Mouse (Mus musculus) spleen, adult 2 months (tissue): Measurements from ENCODE around the gene Gm815.

Source experiments
- CTCF ChIP-seq: fragments of 200-500 bp; IDR thresholded peaks from 2 replicates; pipeline ENCODE4 v1.5.1; 2011; ENCODE audit warnings: mild to moderate bottlenecking, inconsistent platforms; ENCODE audit not compliant: insufficient read depth, insufficient read length, insufficient replicate concordance; ENCODE audit errors: extremely low read depth
- POLR2A ChIP-seq: fragments of 200-500 bp; IDR thresholded peaks from 2 replicates; pipeline ENCODE4 v1.6.1; 2011; ENCODE audit warnings: low read depth, low read length, inconsistent platforms

- no peak for TF ChIP-seq CTCF
- TF ChIP-seq POLR2A = no peak
Observed at GRCm38 (mm10) chr19:26869591-26869990, 16.1 kb upstream of the Gm815 start.
